ENCODE assay signal across 11 mouse cellular contexts in genomic region chr6:149010766-149011301, GRCm38 (mm10).
DNase-seq lines count a peak whose midpoint lies in the region; ATAC-seq lines count a peak whose summit lies in the region.
"Had no signal": no experiment of that assay in that cellular context is flagged by ENCODE, and none has a peak within 500 bp of the region (broad histone marks: within the 10 kb centered on the region; RNA-seq: fewer than 3 reads in every experiment).

No protein-coding gene starts in this region.

- H3K4me3 ChIP-seq in heart, embryonic 10.5 days, result no peak overlapping the region
- H3K4me3 ChIP-seq in midbrain, embryonic 14.5 days (replicated peaks; ENCODE audit: low read depth, low read length), result no peak overlapping the region
- no peak overlapping the region for H3K4me3 ChIP-seq in midbrain, embryonic 13.5 days (replicated peaks)
- H3K4me3 ChIP-seq: embryonic facial prominence, embryonic 13.5 days; limb, embryonic 15.5 days; stomach, embryonic 15.5 days had no signal

- no peak overlapping the region for H3K4me2 ChIP-seq in midbrain, embryonic 14.5 days (ENCODE audit: low read length)
- H3K4me2 ChIP-seq in midbrain, embryonic 13.5 days (replicated peaks), result no peak overlapping the region
- H3K4me2 ChIP-seq: embryonic facial prominence, embryonic 13.5 days; limb, embryonic 15.5 days; stomach, embryonic 15.5 days had no signal

- no peak overlapping the region for H3K27ac ChIP-seq in heart, embryonic 10.5 days
- H3K27ac ChIP-seq in midbrain, embryonic 14.5 days (replicated peaks; ENCODE audit: low read depth, low read length), result no peak overlapping the region
- H3K27ac ChIP-seq in midbrain, embryonic 13.5 days, result no peak overlapping the region
- H3K27ac ChIP-seq: embryonic facial prominence, embryonic 13.5 days; limb, embryonic 15.5 days; stomach, embryonic 15.5 days had no signal

- H3K4me1 ChIP-seq in heart, embryonic 10.5 days, result no peaks in the 10 kb centered on the region
- no peaks in the 10 kb centered on the region for H3K4me1 ChIP-seq in midbrain, embryonic 14.5 days (ENCODE audit: control insufficient read depth, insufficient read depth, low read length)
- no peaks in the 10 kb centered on the region for H3K4me1 ChIP-seq in midbrain, embryonic 13.5 days (replicated peaks)
- H3K4me1 ChIP-seq: embryonic facial prominence, embryonic 13.5 days; limb, embryonic 15.5 days; stomach, embryonic 15.5 days had no signal

- no peak overlapping the region for H3K9ac ChIP-seq in midbrain, embryonic 14.5 days (replicated peaks; ENCODE audit: low read length)
- H3K9ac ChIP-seq in midbrain, embryonic 13.5 days (replicated peaks), result no peak overlapping the region
- H3K9ac ChIP-seq: embryonic facial prominence, embryonic 13.5 days; limb, embryonic 15.5 days; stomach, embryonic 15.5 days had no signal

- H3K27me3 ChIP-seq in heart, embryonic 10.5 days (ENCODE audit: insufficient read depth, poor library complexity, severe bottlenecking), result no peaks in the 10 kb centered on the region
- no peaks in the 10 kb centered on the region for H3K27me3 ChIP-seq in midbrain, embryonic 14.5 days (ENCODE audit: control insufficient read depth, insufficient read depth, low read length)
- H3K27me3 ChIP-seq in midbrain, embryonic 13.5 days, result no peaks in the 10 kb centered on the region
- H3K27me3 ChIP-seq: embryonic facial prominence, embryonic 13.5 days; limb, embryonic 15.5 days; stomach, embryonic 15.5 days had no signal

- peak; percentile 6 to 40 for DNase-seq in heart, adult 18-20 months
- DNase-seq in heart, embryonic 10.5 days (ENCODE audit: low spot score), result no peak
- peak; percentile 80 for DNase-seq in midbrain, embryonic 14.5 days
- DNase-seq in thymus, postnatal 36 days, result no peak
- no peak for DNase-seq in spleen, postnatal 10 days (ENCODE audit: low spot score in 2 of 2)

- no peak for ATAC-seq in midbrain, embryonic 14.5 days (ENCODE audit: low FRiP score, low TSS enrichment)
- ATAC-seq in midbrain, embryonic 13.5 days, result no peak
- ATAC-seq in common myeloid progenitor, adult 5-6 weeks (replicated peaks; ENCODE audit: low read depth, poor library complexity, severe bottlenecking), result peak; percentile 80
- ATAC-seq in megakaryocyte, adult 5-6 weeks (ENCODE audit: poor library complexity, severe bottlenecking), result peak; percentile 64

- H3K9me3 ChIP-seq in heart, embryonic 10.5 days, result no peaks in the 10 kb centered on the region
- no peaks in the 10 kb centered on the region for H3K9me3 ChIP-seq in midbrain, embryonic 14.5 days (ENCODE audit: control insufficient read depth, low read length)
- H3K9me3 ChIP-seq in midbrain, embryonic 13.5 days, result no peaks in the 10 kb centered on the region
- H3K9me3 ChIP-seq: embryonic facial prominence, embryonic 13.5 days; limb, embryonic 15.5 days; stomach, embryonic 15.5 days had no signal

- peaks cover 45% of the 10 kb centered on the region for H3K36me3 ChIP-seq in heart, embryonic 10.5 days
- peaks cover 72% of the 10 kb centered on the region for H3K36me3 ChIP-seq in midbrain, embryonic 14.5 days (ENCODE audit: control insufficient read depth, insufficient read depth, low read length)
- peaks cover 81% of the 10 kb centered on the region for H3K36me3 ChIP-seq in midbrain, embryonic 13.5 days
- H3K36me3 ChIP-seq: stomach, embryonic 15.5 days had no signal

Comparison
In these comparisons a context has a peak if more than half of its experiments do, and no peak if none do; other contexts are left out.
1. DNase-seq: peak in heart, adult 18-20 months (2 of 2) and midbrain, embryonic 14.5 days (single experiment); none in heart, embryonic 10.5 days (single experiment), thymus, postnatal 36 days (0 of 2) and spleen, postnatal 10 days (0 of 2).
2. ATAC-seq: peak in common myeloid progenitor, adult 5-6 weeks (single experiment) and megakaryocyte, adult 5-6 weeks (single experiment); none in midbrain, embryonic 14.5 days (single experiment) and midbrain, embryonic 13.5 days (single experiment).